Mouse (Mus musculus): ENCODE results near the gene Kat2a. TPM values are rescaled to one million over a fixed set of nuclear protein-coding genes. Genes with fewer than 3 reads are reported as not detected.
A peak's percentile ranks its signal among the peaks of the same experiment; 100 is the strongest.

Gene Kat2a
- polyA plus RNA-seq, 1 experiment from 2014 or later, result 65.7 TPM

DNA sequence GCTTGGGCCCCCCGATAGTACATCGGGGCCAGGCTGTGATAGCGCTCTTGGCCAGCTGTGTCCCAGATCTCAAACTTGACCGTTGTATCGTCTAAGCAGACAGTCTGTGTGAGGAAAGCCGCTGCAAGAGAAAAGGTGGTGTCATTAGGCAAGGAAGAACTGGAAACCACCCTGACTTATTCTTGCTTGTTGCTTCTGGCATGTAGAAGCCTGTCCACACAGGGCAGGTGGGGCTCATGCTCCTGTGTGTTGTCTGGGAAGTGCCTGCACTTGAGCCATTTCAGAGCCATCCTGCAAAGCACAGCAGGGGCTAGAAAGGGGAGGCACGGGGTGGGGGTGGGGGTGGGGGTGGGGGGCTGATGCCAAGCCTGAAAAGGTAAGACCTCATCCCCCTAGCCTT is 6.2 kb upstream of the Kat2a start:
- Histone ChIP-seq H3K9me3 (no peaks in the 10 kb centered on the region), H3K36me3 (peaks cover 44% of the 10 kb centered on the region), H3K27ac (replicated peaks) (no peak overlapping the region), H3K4me3 (no peak overlapping the region), H3K4me1 (peaks cover 33% of the 10 kb centered on the region), H3K4me2 (replicated peaks) (no peak overlapping the region), H3K27me3 (0 out of 2 replicates have a peak, but pooled peaks cover 3% of the 10 kb centered on the region), H3K9ac (replicated peaks) (no peak overlapping the region)
- no peak for ATAC-seq (ENCODE audit: low FRiP score, low read depth)
- 96% methylated on average over 7 of the region's 7 CpGs for WGBS

DNA sequence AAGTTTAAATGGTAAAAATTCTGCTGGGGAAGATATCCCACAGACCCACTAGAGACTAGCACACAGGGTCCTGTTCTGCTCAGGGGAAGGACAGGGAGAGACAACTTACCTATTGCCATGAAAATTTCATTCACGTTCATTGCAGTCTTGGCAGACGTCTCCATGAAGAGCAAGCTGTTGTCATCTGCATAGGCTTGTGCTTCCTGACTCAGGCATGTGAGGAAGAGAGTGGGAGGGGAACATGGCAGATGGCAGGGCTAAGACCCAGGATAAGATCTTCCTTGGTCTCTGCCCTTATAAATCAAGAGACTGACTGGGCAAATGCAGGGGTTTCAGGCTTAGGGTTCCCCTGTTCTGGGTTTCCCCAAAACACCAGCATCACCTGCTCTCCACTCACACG is 4.4 kb upstream of the Kat2a start:
- Histone ChIP-seq H3K9ac (replicated peaks) (no peak overlapping the region), H3K36me3 (peaks cover 44% of the 10 kb centered on the region), H3K27me3 (0 out of 2 replicates have a peak, but pooled peaks cover 3% of the 10 kb centered on the region), H3K9me3 (no peaks in the 10 kb centered on the region), H3K4me3 (no peak overlapping the region), H3K4me2 (replicated peaks) (no peak overlapping the region), H3K27ac (replicated peaks) (no peak overlapping the region), H3K4me1 (peaks cover 36% of the 10 kb centered on the region)
- ATAC-seq (ENCODE audit: low FRiP score, low read depth), result no peak
- 85% methylated on average over 3 of the region's 3 CpGs for WGBS

GRCm38 (mm10) chr11:100714948-100715347 is 2.7 kb upstream of the Kat2a start:
- 0 out of 2 replicates have a peak, but pooled peaks cover 3% of the 10 kb centered on the region for H3K27me3 ChIP-seq
- no peak overlapping the region for H3K4me2 ChIP-seq (replicated peaks)
- H3K4me1 ChIP-seq, result peaks cover 36% of the 10 kb centered on the region
- H3K27ac ChIP-seq (replicated peaks), result no peak overlapping the region
- WGBS, result 74% methylated on average over 6 of the region's 6 CpGs
- no peaks in the 10 kb centered on the region for H3K9me3 ChIP-seq
- H3K36me3 ChIP-seq, result peaks cover 53% of the 10 kb centered on the region
- no peak overlapping the region for H3K4me3 ChIP-seq
- no peak overlapping the region for H3K9ac ChIP-seq (replicated peaks)
- no peak for ATAC-seq (ENCODE audit: low FRiP score, low read depth)

GRCm38 (mm10) chr11:100714534-100714915 is 2.3 kb upstream of the Kat2a start:
- 55% methylated on average over 6 of the region's 6 CpGs for WGBS
- Histone ChIP-seq H3K4me3 (no peak overlapping the region), H3K4me1 (peaks cover 36% of the 10 kb centered on the region), H3K4me2 (replicated peaks) (peak overlapping the region; percentile 41), H3K27me3 (0 out of 2 replicates have a peak, but pooled peaks cover 3% of the 10 kb centered on the region), H3K36me3 (peaks cover 54% of the 10 kb centered on the region), H3K9ac (replicated peaks) (no peak overlapping the region), H3K27ac (replicated peaks) (no peak overlapping the region), H3K9me3 (no peaks in the 10 kb centered on the region)
- no peak for ATAC-seq (ENCODE audit: low FRiP score, low read depth)

GRCm38 (mm10) chr11:100713735-100714533 is 1.7 kb upstream of the Kat2a start, which contains the start of gene Hspb9:
Gene Hspb9, plus strand, starts transcription at chr11:100713850.
- H3K4me1 ChIP-seq, result peaks cover 36% of the 10 kb centered on the region
- peak within 1 kb of the TSS; percentile 97; the same call in 1 of the 2 replicates for H3K4me3 ChIP-seq
- H3K27me3 ChIP-seq, result 0 out of 2 replicates have a peak, but pooled peaks cover 3% of the 10 kb centered on the region
- H3K4me2 ChIP-seq (replicated peaks), result peak within 1 kb of the TSS; percentile 75
- 3% methylated on average over 38 of the region's 38 CpGs for WGBS
- H3K9ac ChIP-seq (replicated peaks), result peak within 1 kb of the TSS; percentile 52
- H3K27ac ChIP-seq (replicated peaks), result peak within 1 kb of the TSS; percentile 40; the same call in 1 of the 2 replicates
- peaks cover 54% of the 10 kb centered on the region for H3K36me3 ChIP-seq
- ATAC-seq (ENCODE audit: low FRiP score, low read depth), result no peak
- H3K9me3 ChIP-seq, result no peaks in the 10 kb centered on the region

DNA sequence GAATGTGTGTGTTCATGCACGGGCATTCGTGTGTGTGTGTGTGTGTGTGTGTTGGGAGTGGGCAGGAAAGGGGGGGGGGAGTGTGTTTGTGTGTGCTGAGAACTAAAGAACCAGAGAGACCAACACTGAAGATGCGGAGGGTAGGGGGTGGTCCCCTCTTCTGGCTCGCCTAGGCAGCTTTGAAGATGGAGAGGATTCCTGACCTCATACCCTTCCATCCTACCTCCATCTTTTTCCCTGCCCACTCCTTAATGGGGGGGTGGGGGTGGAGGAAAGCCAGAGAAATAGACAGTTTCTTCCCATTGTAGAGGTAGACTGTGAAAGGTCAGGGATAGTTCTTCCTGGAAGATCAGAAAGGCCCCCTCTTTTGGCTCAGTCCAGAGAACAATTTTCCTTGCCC is 909 bp upstream of the Kat2a start:
- Histone ChIP-seq H3K27me3 (0 out of 2 replicates have a peak, but pooled peaks cover 3% of the 10 kb centered on the region), H3K4me3 (no peak overlapping the region)

DNA sequence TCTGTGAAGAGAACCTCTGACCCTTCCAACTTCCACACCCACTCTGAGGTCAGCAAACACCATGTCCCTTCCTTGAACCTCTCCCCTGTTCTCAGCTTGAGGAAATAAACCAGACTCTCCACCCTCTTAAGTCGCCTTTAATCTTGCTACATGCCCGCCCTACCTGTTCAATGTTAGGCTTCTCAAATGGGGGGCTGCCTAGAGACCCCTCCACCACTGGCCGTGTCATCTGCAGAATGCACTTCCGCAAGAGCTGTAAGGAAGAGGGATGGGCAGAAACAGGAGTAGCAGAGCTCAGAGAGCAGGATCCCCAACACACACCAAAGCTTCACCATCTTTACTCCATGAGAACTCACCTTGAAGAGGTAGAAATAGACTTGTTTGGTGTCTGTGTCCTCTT is 1.3 kb downstream of the Kat2a start:
- no peaks in the 10 kb centered on the region for H3K9me3 ChIP-seq
- H3K4me2 ChIP-seq (replicated peaks), result 0 out of 2 replicates have a peak overlapping the region, but pooled peaks have one; percentile 75
- no peak overlapping the region for H3K4me3 ChIP-seq
- H3K27me3 ChIP-seq, result 0 out of 2 replicates have a peak, but pooled peaks cover 3% of the 10 kb centered on the region
- peaks cover 36% of the 10 kb centered on the region for H3K4me1 ChIP-seq
- peaks cover 55% of the 10 kb centered on the region for H3K36me3 ChIP-seq
- H3K27ac ChIP-seq (replicated peaks), result no peak overlapping the region
- ATAC-seq (ENCODE audit: low FRiP score, low read depth), result no peak
- no peak overlapping the region for H3K9ac ChIP-seq (replicated peaks)
- 91% methylated on average over 4 of the region's 4 CpGs for WGBS

More for the DNA sequence above, 909 bp upstream of the Kat2a start:
- Histone ChIP-seq H3K4me1 (peaks cover 36% of the 10 kb centered on the region), H3K4me2 (replicated peaks) (peak overlapping the region; percentile 41), H3K9me3 (no peaks in the 10 kb centered on the region), H3K9ac (replicated peaks) (peak overlapping the region; percentile 52; the same call in 1 of the 2 replicates), H3K27ac (replicated peaks) (peak overlapping the region; percentile 40; the same call in 1 of the 2 replicates), H3K36me3 (peaks cover 54% of the 10 kb centered on the region)
- WGBS, result 65% methylated on average over 4 of the region's 4 CpGs
- no peak for ATAC-seq (ENCODE audit: low FRiP score, low read depth)

- Histone ChIP-seq H3K4me3 (no peak overlapping the region), H3K9me3 (no peaks in the 10 kb centered on the region), H3K4me1 (peaks cover 36% of the 10 kb centered on the region), H3K27me3 (0 out of 2 replicates have a peak, but pooled peaks cover 3% of the 10 kb centered on the region), H3K9ac (replicated peaks) (no peak overlapping the region), H3K27ac (replicated peaks) (no peak overlapping the region), H3K36me3 (peaks cover 55% of the 10 kb centered on the region), H3K4me2 (replicated peaks) (no peak overlapping the region)
- WGBS, result 93% methylated on average over 15 of the region's 15 CpGs
- ATAC-seq (ENCODE audit: low FRiP score, low read depth), result no peak
Observed at GRCm38 (mm10) chr11:100710528-100710927, 1.7 kb downstream of the Kat2a start.

DNA sequence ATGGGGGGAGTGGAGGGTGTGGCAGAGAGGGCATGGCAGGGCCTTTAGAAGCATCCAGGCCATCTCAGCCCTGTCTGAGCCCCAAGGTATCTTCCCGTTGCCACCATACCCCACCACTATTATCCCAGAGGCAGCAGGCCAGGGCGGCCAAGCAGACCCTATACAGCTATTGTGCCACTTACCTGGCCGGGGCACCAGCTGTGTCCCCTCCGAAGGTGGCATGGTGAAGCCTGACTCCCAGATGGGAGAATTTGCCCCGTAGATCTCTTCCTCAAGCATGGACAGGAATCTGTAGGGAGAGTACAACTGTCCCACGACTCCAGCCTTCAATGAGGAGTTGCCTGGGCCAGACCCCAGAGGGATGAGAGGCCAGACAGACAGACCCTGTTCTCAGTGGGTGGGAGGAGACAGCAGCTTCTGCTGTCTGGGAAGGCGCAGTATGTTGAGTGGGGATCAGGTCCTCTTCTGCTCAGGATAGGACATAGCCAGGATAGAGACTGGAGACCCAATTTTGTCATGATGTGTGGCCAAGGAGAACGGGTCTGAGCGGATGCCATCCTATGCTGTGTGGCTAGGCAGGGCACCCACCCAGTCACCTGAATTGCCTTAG is 3.0 kb downstream of the Kat2a start:
- no peak overlapping the region for H3K27ac ChIP-seq (replicated peaks)
- 94% methylated on average over 9 of the region's 9 CpGs for WGBS
- H3K27me3 ChIP-seq, result 0 out of 2 replicates have a peak, but pooled peaks cover 2% of the 10 kb centered on the region
- H3K4me3 ChIP-seq, result no peak overlapping the region
- H3K36me3 ChIP-seq, result peaks cover 65% of the 10 kb centered on the region
- ATAC-seq (ENCODE audit: low FRiP score, low read depth), result no peak
- no peak overlapping the region for H3K9ac ChIP-seq (replicated peaks)
- H3K9me3 ChIP-seq, result no peaks in the 10 kb centered on the region
- H3K4me1 ChIP-seq, result peaks cover 29% of the 10 kb centered on the region
- no peak overlapping the region for H3K4me2 ChIP-seq (replicated peaks)

- H3K36me3 ChIP-seq, result peaks cover 60% of the 10 kb centered on the region
- 92% methylated on average over 23 of the region's 23 CpGs for whole genome bisulfite sequencing
Observed at GRCm38 (mm10) chr11:100705095-100705747, 7.0 kb downstream of the Kat2a start.

GRCm38 (mm10) chr11:100703851-100704531 is 8.3 kb downstream of the Kat2a start, which contains the start of gene Dhx58:
Gene Dhx58, minus strand, starts transcription at chr11:100704271.
- Histone ChIP-seq H3K4me3 (no peak within 1 kb of the TSS), H3K27ac (replicated peaks) (no peak within 1 kb of the TSS), H3K4me1 (peaks cover 4% of the 10 kb centered on the region; the same call in 1 of the 2 replicates), H3K27me3 (peaks cover 13% of the 10 kb centered on the region; the same call in 1 of the 2 replicates), H3K9me3 (no peaks in the 10 kb centered on the region), H3K9ac (replicated peaks) (no peak within 1 kb of the TSS), H3K36me3 (peaks cover 48% of the 10 kb centered on the region), H3K4me2 (replicated peaks) (no peak within 1 kb of the TSS)
- ATAC-seq (ENCODE audit: low FRiP score, low read depth), result no peak
- WGBS, result 78% methylated on average over 7 of the region's 7 CpGs

More at GRCm38 (mm10) chr11:100705095-100705747, 7.0 kb downstream of the Kat2a start:
- Histone ChIP-seq H3K27me3 (peaks cover 13% of the 10 kb centered on the region; the same call in 1 of the 2 replicates), H3K9ac (replicated peaks) (no peak overlapping the region), H3K4me3 (no peak overlapping the region), H3K27ac (replicated peaks) (no peak overlapping the region), H3K4me2 (replicated peaks) (no peak overlapping the region), H3K4me1 (peaks cover 4% of the 10 kb centered on the region; the same call in 1 of the 2 replicates), H3K9me3 (no peaks in the 10 kb centered on the region)
- no peak for ATAC-seq (ENCODE audit: low FRiP score, low read depth)

Data from midbrain, embryonic 12.5 days (tissue).